Mouse (Mus musculus): ENCODE data around the gene Dlst. TPM values are rescaled to one million over a fixed set of nuclear protein-coding genes. Genes with fewer than 3 reads are reported as not detected.

Dlst gene
- total RNA-seq, 2 experiments from 2014 or later: 286 to 336 TPM

GRCm38 (mm10) chr12:85175926-85176845 is 65.6 kb downstream of the Dlst start:
- no peak for DNase-seq
- intact Hi-C loops (cut with DNase I): loop anchor here (5.0 kb wide), 1 partner anchor 41 kb away; the partner anchor contains the start of gene Eif2b2

- intact Hi-C loops (cut with DNase I): loop anchor here (5.0 kb wide), 1 partner anchor 40 kb away; the partner anchor contains the start of gene Eif2b2
- DNase-seq: peak in 1 of 2 experiments; percentile 42
Observed at GRCm38 (mm10) chr12:85176846-85177523, 66.4 kb downstream of the Dlst start.

- intact Hi-C loops (cut with DNase I): loop anchor here (5.0 kb wide), 1 partner anchor 40 kb away; the partner anchor contains the start of gene Eif2b2
- no peak for DNase-seq
Observed at GRCm38 (mm10) chr12:85177740-85178239, 67.2 kb downstream of the Dlst start, which contains the start of gene Pgf. Gene Pgf (minus strand): TSS chr12:85177790.

GRCm38 (mm10) chr12:85178294-85178693 is 67.7 kb downstream of the Dlst start:
- no peak for DNase-seq
- intact Hi-C loops (cut with DNase I): loop anchor here (5.0 kb wide), 1 partner anchor 39 kb away; the partner anchor contains the start of gene Eif2b2

DNA sequence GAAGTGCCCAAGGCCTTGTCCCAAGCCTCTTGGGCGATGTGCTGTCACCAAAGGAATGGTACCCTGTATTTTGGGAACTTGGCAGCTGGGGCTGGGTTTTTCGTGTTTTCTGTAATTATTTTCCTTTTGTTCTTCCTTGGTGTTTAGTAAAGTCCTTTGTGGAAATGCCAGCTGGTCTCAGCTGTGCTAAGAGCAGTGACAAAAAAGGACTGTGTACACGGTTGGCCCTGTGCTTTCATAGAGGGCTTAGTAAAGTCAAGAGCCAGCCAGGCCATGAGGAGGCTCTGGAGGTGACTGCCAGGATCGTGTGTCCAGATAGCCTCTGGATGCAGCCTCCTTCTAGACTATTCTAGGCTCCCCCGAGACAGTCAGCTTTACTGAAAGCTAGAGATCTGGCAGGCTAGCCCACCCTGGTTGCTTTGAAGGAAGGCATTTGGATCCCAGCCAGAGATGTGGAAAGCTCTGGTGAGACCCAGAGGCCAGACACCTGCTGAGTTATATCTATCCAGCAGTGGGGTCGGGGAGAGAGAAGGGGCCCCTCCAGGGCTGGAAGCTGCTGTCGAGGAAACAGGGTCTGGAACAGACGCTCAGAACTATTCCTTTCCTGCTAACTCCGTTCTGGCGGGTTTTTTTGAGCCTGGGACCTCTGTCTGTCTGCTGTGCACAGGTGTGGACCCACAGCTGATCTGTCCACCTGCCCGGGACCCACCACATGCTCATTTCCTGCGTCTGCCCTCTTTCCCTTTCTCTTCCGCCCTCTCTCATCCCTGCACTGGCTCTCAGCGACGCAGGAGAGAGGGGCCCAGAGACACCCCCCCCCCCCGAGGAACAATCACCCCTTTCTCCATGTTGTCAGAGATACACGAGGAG is 71.1 kb downstream of the Dlst start:
- DNase-seq: no peak

GRCm38 (mm10) chr12:85182345-85182643 is 71.7 kb downstream of the Dlst start:
- intact Hi-C loops (cut with DNase I): no loop called here
- DNase-seq: no peak

More for the DNA sequence above, 71.1 kb downstream of the Dlst start:
- intact Hi-C loops (cut with DNase I): no loop called here

- no peak for DNase-seq
- intact Hi-C loops (cut with DNase I): no loop called here
Observed at GRCm38 (mm10) chr12:85182898-85183297, 72.3 kb downstream of the Dlst start.

DNA sequence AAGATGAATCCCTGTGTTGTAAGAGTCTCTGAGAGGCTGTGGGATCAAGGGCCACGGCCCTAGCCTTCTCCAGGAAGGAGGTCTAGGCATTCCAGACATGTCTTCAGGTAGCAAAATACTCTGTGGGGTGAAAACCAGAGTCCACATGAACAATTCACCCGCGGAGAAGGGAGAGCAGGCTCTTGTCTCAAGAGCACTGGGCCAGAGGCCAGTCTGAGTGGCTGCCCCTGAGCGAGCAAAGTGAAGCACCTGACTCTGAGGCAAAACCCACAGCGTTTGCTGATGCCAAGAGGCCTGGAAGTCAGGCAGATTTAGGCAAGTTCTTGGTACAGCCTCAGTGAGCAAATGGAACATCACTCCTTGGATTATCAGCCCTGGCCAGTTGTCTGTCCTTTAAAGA is 73.5 kb downstream of the Dlst start:
- no peak for DNase-seq
- intact Hi-C loops (cut with DNase I): no loop called here

Other genes with a start within 250 kb of the Dlst start
- 1 to 10 TPM in 1 of 2 experiments, under 1 TPM in 1; 0.48 to 1.5 TPM for gene Ltbp2, start 234.3 kb upstream of the Dlst start, total RNA-seq (2021)
- 10 to 100 TPM; 25.0 to 28.1 TPM for gene Fcf1, start 139.9 kb upstream of the Dlst start, total RNA-seq (2021)
- 10 to 100 TPM; 19.7 to 26.1 TPM for gene Arel1, start 139.9 kb upstream of the Dlst start, total RNA-seq (2021)
- 10 to 100 TPM; 14.7 to 15.6 TPM for gene Ylpm1, start 114.5 kb upstream of the Dlst start, total RNA-seq (2021)
- 1 to 10 TPM; 1.1 to 2.2 TPM for gene Prox2, start 74 bp upstream of the Dlst start, total RNA-seq (2021)
- gene Rps6kl1, start 40.4 kb downstream of the Dlst start, total RNA-seq (2021): 1 to 10 TPM in 1 of 2 experiments, under 1 TPM in 1; 0.64 to 1.1 TPM
- 1 to 10 TPM; 1.2 to 1.9 TPM for gene Pgf, start 67.0 kb downstream of the Dlst start, total RNA-seq (2021)
- 10 to 100 TPM; 51.0 to 54.7 TPM for gene Eif2b2, start 108.6 kb downstream of the Dlst start, total RNA-seq (2021)
- 1 to 10 TPM; 6.5 to 7.0 TPM for gene Mlh3, start 159.8 kb downstream of the Dlst start, total RNA-seq (2021)
- 10 to 100 TPM; 38.0 to 38.6 TPM for gene Acyp1, start 177.6 kb downstream of the Dlst start, total RNA-seq (2021)
- gene Zc2hc1c, start 177.8 kb downstream of the Dlst start, total RNA-seq (2021): 1 to 10 TPM in 1 of 2 experiments, under 1 TPM in 1; 0.72 to 1.0 TPM
- 100 to 1,000 TPM in 1 of 2 experiments, 10 to 100 TPM in 1; 86.2 to 105 TPM for gene Nek9, start 228.5 kb downstream of the Dlst start, total RNA-seq (2021)